In genomic region chr11:55078502-55078901, GRCm38 (mm10) we compare ENCODE assay signal across 8 mouse cellular contexts. TPM values are rescaled to one million over a fixed set of nuclear protein-coding genes. Genes with fewer than 3 reads are reported as not detected.
DNase-seq lines count a peak whose midpoint lies in the region; ATAC-seq and TF ChIP-seq lines count a peak whose summit lies in the region.

No protein-coding gene starts in this region.

- H3K9me3 ChIP-seq in heart, embryonic 14.5 days (ENCODE audit: control insufficient read depth, low read length) = peaks cover 6% of the 10 kb centered on the region
- H3K9me3 ChIP-seq in MEL (replicated peaks; ENCODE audit: insufficient read depth, low read length) = no peaks in the 10 kb centered on the region
- H3K9me3 ChIP-seq in intestine, embryonic 14.5 days (ENCODE audit: control insufficient read depth, low read length) = no peaks in the 10 kb centered on the region
- no peaks in the 10 kb centered on the region for H3K9me3 ChIP-seq in neural tube, embryonic 12.5 days

- TF ChIP-seq EP300 in MEL (IDR thresholded peaks at IDR 0.05; ENCODE audit: low read depth in 1 of 2, low read length in 2 of 2) = no peak

- no peak for TF ChIP-seq RAD21 in MEL (IDR thresholded peaks at IDR 0.05; ENCODE audit: low read depth, low read length)

- H3K4me2 ChIP-seq in heart, embryonic 14.5 days (ENCODE audit: low read length) = peak overlapping the region; percentile 84
- H3K4me2 ChIP-seq in intestine, embryonic 14.5 days (ENCODE audit: low read length) = peak overlapping the region; percentile 71
- H3K4me2 ChIP-seq in neural tube, embryonic 12.5 days (replicated peaks) = peak overlapping the region; percentile 93

- intact Hi-C loops in heart, postnatal 25 days (cut with DNase I) = no loop called here

- 44% methylated on average over 3 of the region's 3 CpGs for WGBS in heart, embryonic 14.5 days
- WGBS in intestine, embryonic 14.5 days = 69% methylated on average over 3 of the region's 3 CpGs
- WGBS in neural tube, embryonic 12.5 days = 65% methylated on average over 3 of the region's 3 CpGs

- ATAC-seq in heart, embryonic 14.5 days (ENCODE audit: insufficient number of reproducible peaks, insufficient read depth, low FRiP score, low read depth) = no peak
- ATAC-seq in intestine, embryonic 14.5 days (replicated peaks; ENCODE audit: low FRiP score, low TSS enrichment, low read depth) = no peak
- ATAC-seq in neural tube, embryonic 12.5 days (ENCODE audit: low FRiP score, low read depth) = no peak
- no peak for ATAC-seq in megakaryocyte progenitor cell, adult 5-6 weeks (replicated peaks; ENCODE audit: poor library complexity)

- no peak for TF ChIP-seq POLR2A in MEL (IDR thresholded peaks at IDR 0.05; ENCODE audit: control insufficient read depth in 1 of 2, insufficient read depth in 1 of 2, low read depth in 1 of 2, low read length in 2 of 2, poor library complexity in 1 of 2)

- H3K27me3 ChIP-seq in heart, embryonic 14.5 days (ENCODE audit: control insufficient read depth, insufficient read depth, low read length) = no peaks in the 10 kb centered on the region
- peaks cover 10 to 11% of the 10 kb centered on the region in 2 experiments for H3K27me3 ChIP-seq in MEL (ENCODE audit: control insufficient read depth in 1 of 2, insufficient read depth in 2 of 2, low read length in 2 of 2)
- 0 out of 2 replicates have a peak, but pooled peaks cover 3% of the 10 kb centered on the region for H3K27me3 ChIP-seq in intestine, embryonic 14.5 days (replicated peaks; ENCODE audit: control insufficient read depth, insufficient read depth, low read length)
- peaks cover 25% of the 10 kb centered on the region for H3K27me3 ChIP-seq in neural tube, embryonic 12.5 days (replicated peaks)

- H3K79me2 ChIP-seq in MEL (ENCODE audit: control insufficient read depth, insufficient read depth, low read length, poor library complexity) = no peaks in the 10 kb centered on the region

- H3K4me3 ChIP-seq in heart, embryonic 14.5 days (ENCODE audit: control insufficient read depth in 1 of 2, insufficient read depth in 1 of 2, low read depth in 1 of 2, low read length in 2 of 2) = peak overlapping the region in 1 of 2 experiments; percentile 51; a peak in 1 of 4 replicates
- H3K4me3 ChIP-seq in MEL (ENCODE audit: control insufficient read depth in 1 of 2, insufficient read depth in 1 of 2, low read depth in 2 of 2, low read length in 2 of 2) = peak overlapping the region in 1 of 2 experiments; percentile 41; a peak in 1 of 4 replicates
- no peak overlapping the region for H3K4me3 ChIP-seq in intestine, embryonic 14.5 days (ENCODE audit: low read depth, low read length)
- no peak overlapping the region for H3K4me3 ChIP-seq in neural tube, embryonic 12.5 days

- peaks cover 22 to 50% of the 10 kb centered on the region in 2 experiments for H3K4me1 ChIP-seq in heart, embryonic 14.5 days (ENCODE audit: control insufficient read depth in 2 of 2, insufficient read depth in 2 of 2, low read length in 2 of 2)
- no peaks in the 10 kb centered on the region; a peak in 1 of 4 replicates for H3K4me1 ChIP-seq in MEL (ENCODE audit: control insufficient read depth in 1 of 2, insufficient read depth in 2 of 2, low read length in 2 of 2)
- peaks cover 4% of the 10 kb centered on the region; the same call in 1 of the 2 replicates for H3K4me1 ChIP-seq in intestine, embryonic 14.5 days (replicated peaks; ENCODE audit: control insufficient read depth, insufficient read depth, low read length)
- H3K4me1 ChIP-seq in neural tube, embryonic 12.5 days = peaks cover 11% of the 10 kb centered on the region; the same call in 1 of the 2 replicates

- DNase-seq in heart, postnatal 25 days (ENCODE audit: low spot score) = no peak
- DNase-seq in MEL (ENCODE audit: low read depth, low spot score) = peak; percentile 25
- no peak for DNase-seq in intestine, embryonic 14.5 days (ENCODE audit: low spot score)
- DNase-seq in embryo, embryonic 11 days = no peak
- DNase-seq in cerebellum, postnatal 4 days (ENCODE audit: low spot score in 2 of 2) = no peak

- peak overlapping the region; percentile 86 for H3K9ac ChIP-seq in heart, embryonic 14.5 days (ENCODE audit: low read length)
- H3K9ac ChIP-seq in MEL (ENCODE audit: control insufficient read depth, low read depth, low read length, poor library complexity, severe bottlenecking) = peak overlapping the region; percentile 52
- H3K9ac ChIP-seq in intestine, embryonic 14.5 days (ENCODE audit: low read length) = no peak overlapping the region
- H3K9ac ChIP-seq in neural tube, embryonic 12.5 days = no peak overlapping the region

- peak overlapping the region; percentile 92 to 96 for H3K27ac ChIP-seq in heart, embryonic 14.5 days (replicated peaks in 1 of 2; ENCODE audit: control insufficient read depth in 1 of 2, insufficient read depth in 1 of 2, low read depth in 2 of 2, low read length in 2 of 2)
- no peak overlapping the region for H3K27ac ChIP-seq in MEL (ENCODE audit: control insufficient read depth, low read depth, low read length)
- no peak overlapping the region for H3K27ac ChIP-seq in intestine, embryonic 14.5 days (ENCODE audit: low read depth)
- no peak overlapping the region for H3K27ac ChIP-seq in neural tube, embryonic 12.5 days

- H3K36me3 ChIP-seq in heart, embryonic 14.5 days (ENCODE audit: control insufficient read depth, insufficient read depth, low read length) = no peaks in the 10 kb centered on the region
- no peaks in the 10 kb centered on the region for H3K36me3 ChIP-seq in MEL (ENCODE audit: control insufficient read depth in 1 of 2, insufficient read depth in 2 of 2, low read length in 2 of 2)
- H3K36me3 ChIP-seq in intestine, embryonic 14.5 days (ENCODE audit: control insufficient read depth, insufficient read depth, low read length) = no peaks in the 10 kb centered on the region
- H3K36me3 ChIP-seq in neural tube, embryonic 12.5 days = no peaks in the 10 kb centered on the region

- TF ChIP-seq CTCF in MEL (IDR thresholded peaks at IDR 0.05 in 2 of 3, conservative IDR thresholded peaks at IDR 0.05 in 1 of 3; ENCODE audit: control insufficient read depth in 1 of 3, insufficient read depth in 1 of 3, low read depth in 2 of 3, low read length in 3 of 3, poor library complexity in 1 of 3, severe bottlenecking in 1 of 3) = no peak

TF ChIP-seq in MEL, 35 proteins besides CTCF, POLR2A, EP300 and RAD21 (continues in another document):
- no peak for TF ChIP-seq ETS1 (IDR thresholded peaks at IDR 0.05; ENCODE audit: low read depth, low read length)
- no peak for TF ChIP-seq SIN3A (IDR thresholded peaks at IDR 0.05; ENCODE audit: low read length)
- no peak for TF ChIP-seq KAT2A (conservative IDR thresholded peaks at IDR 0.05; ENCODE audit: low read depth, low read length)
- no peak for TF ChIP-seq ZNF384 (IDR thresholded peaks at IDR 0.05; ENCODE audit: low read depth, low read length)
- no peak for TF ChIP-seq ZKSCAN1 (IDR thresholded peaks at IDR 0.05; ENCODE audit: low read depth, low read length)
- no peak for TF ChIP-seq JUND (IDR thresholded peaks at IDR 0.05; ENCODE audit: low read depth, low read length)
- no peak for TF ChIP-seq GATA1 (IDR thresholded peaks at IDR 0.05; ENCODE audit: low read depth, low read length)
- TF ChIP-seq MXI1 (IDR thresholded peaks at IDR 0.05; ENCODE audit: low read depth, low read length) = no peak
- no peak for TF ChIP-seq MAZ (IDR thresholded peaks at IDR 0.05; ENCODE audit: low read depth, low read length)
- no peak for TF ChIP-seq BHLHE40 (IDR thresholded peaks at IDR 0.05; ENCODE audit: borderline replicate concordance, low read depth, low read length)
- no peak for TF ChIP-seq MEF2A (IDR thresholded peaks at IDR 0.05; ENCODE audit: extremely low read depth, insufficient replicate concordance, low read depth, low read length, poor library complexity, severe bottlenecking)
- TF ChIP-seq CHD1 (IDR thresholded peaks at IDR 0.05; ENCODE audit: low read depth, low read length) = no peak
- TF ChIP-seq POLR2AphosphoS2 (IDR thresholded peaks at IDR 0.05; ENCODE audit: low read length) = no peak
- TF ChIP-seq UBTF (IDR thresholded peaks at IDR 0.05; ENCODE audit: borderline replicate concordance, insufficient read depth, low read depth, low read length) = no peak

RNA-seq across cellular contexts. Expression of gene Ccdc69, which starts 0.6 kb away (rescaled TPM):
- 25.6 and 26.7 TPM in 2 replicates for polyA plus RNA-seq in heart, embryonic 14.5 days (2014; fragmentation: Nextera tagmentation; extraction: Ambion mirVana)
- 10 to 100 TPM; 11.4 to 13.4 TPM for total RNA-seq in heart, postnatal 25 days (2021)
- 0.31 and 0.72 TPM in 2 replicates for total RNA-seq in MEL (2012; rRNA removed)
- under 1 TPM in 1 of 2 experiments, not detected in 1; 0.42 TPM for polyA plus RNA-seq in MEL (2012; ENCODE audit: insufficient read depth in 1 of 2, insufficient read length in 2 of 2, low read depth in 1 of 2, low replicate concordance in 2 of 2, missing spikeins in 1 of 2)
- 3.0 and 3.1 TPM in 2 replicates for polyA plus RNA-seq in intestine, embryonic 14.5 days (2014; fragmentation: Nextera tagmentation; extraction: Ambion mirVana)
- 0.28 and 0.41 TPM in 2 replicates for polyA plus RNA-seq in neural tube, embryonic 12.5 days (2016; fragmentation: Nextera tagmentation; extraction: Ambion mirVana)
- 23.4 and 27.3 TPM in 2 replicates for total RNA-seq in megakaryocyte progenitor cell, adult 5-6 weeks (2015)
- 19.2 and 22.9 TPM in 2 replicates for total RNA-seq in megakaryocyte progenitor cell, adult 5-6 weeks (2017)

RNA-seq across cellular contexts. Expression of gene Gm2a, which starts 19.4 kb away (rescaled TPM):
- polyA plus RNA-seq in heart, embryonic 14.5 days (2014; fragmentation: Nextera tagmentation; extraction: Ambion mirVana) = 48.2 and 55.7 TPM in 2 replicates
- 10 to 100 TPM; 10.6 to 10.9 TPM for total RNA-seq in heart, postnatal 25 days (2021)
- total RNA-seq in MEL (2012; rRNA removed) = 0.19 and 0.42 TPM in 2 replicates
- under 1 TPM in 1 of 2 experiments, not detected in 1; 0.52 TPM for polyA plus RNA-seq in MEL (2012; ENCODE audit: insufficient read depth in 1 of 2, insufficient read length in 2 of 2, low read depth in 1 of 2, low replicate concordance in 2 of 2, missing spikeins in 1 of 2)
- 23.1 and 24.9 TPM in 2 replicates for polyA plus RNA-seq in intestine, embryonic 14.5 days (2014; fragmentation: Nextera tagmentation; extraction: Ambion mirVana)
- 14.0 and 15.2 TPM in 2 replicates for polyA plus RNA-seq in neural tube, embryonic 12.5 days (2016; fragmentation: Nextera tagmentation; extraction: Ambion mirVana)
- 89.0 and 92.0 TPM in 2 replicates for total RNA-seq in megakaryocyte progenitor cell, adult 5-6 weeks (2015)
- total RNA-seq in megakaryocyte progenitor cell, adult 5-6 weeks (2017) = 53.6 and 54.6 TPM in 2 replicates

RNA-seq across cellular contexts. Expression of gene Anxa6, which starts 45.3 kb away (rescaled TPM):
- polyA plus RNA-seq in heart, embryonic 14.5 days (2014; fragmentation: Nextera tagmentation; extraction: Ambion mirVana) = 369 and 384 TPM in 2 replicates
- 100 to 1,000 TPM; 240 to 246 TPM for total RNA-seq in heart, postnatal 25 days (2021)
- 47.0 and 49.0 TPM in 2 replicates for total RNA-seq in MEL (2012; rRNA removed)
- 10 to 100 TPM in 1 of 2 experiments, not detected in 1; 49.4 TPM for polyA plus RNA-seq in MEL (2012; ENCODE audit: insufficient read depth in 1 of 2, insufficient read length in 2 of 2, low read depth in 1 of 2, low replicate concordance in 2 of 2, missing spikeins in 1 of 2)
- polyA plus RNA-seq in intestine, embryonic 14.5 days (2014; fragmentation: Nextera tagmentation; extraction: Ambion mirVana) = 327 and 365 TPM in 2 replicates
- 91.8 and 93.2 TPM in 2 replicates for polyA plus RNA-seq in neural tube, embryonic 12.5 days (2016; fragmentation: Nextera tagmentation; extraction: Ambion mirVana)
- total RNA-seq in megakaryocyte progenitor cell, adult 5-6 weeks (2015) = 35.7 and 37.4 TPM in 2 replicates
- total RNA-seq in megakaryocyte progenitor cell, adult 5-6 weeks (2017) = 63.2 and 82.4 TPM in 2 replicates

Comparison
In these comparisons a context has a peak if more than half of its experiments do, and no peak if none do; other contexts are left out.
1. H3K27ac ChIP-seq: peak in heart, embryonic 14.5 days (2 of 2); none in MEL (single experiment), intestine, embryonic 14.5 days (single experiment) and neural tube, embryonic 12.5 days (single experiment).
2. H3K9ac ChIP-seq: peak in heart, embryonic 14.5 days (single experiment) and MEL (single experiment); none in intestine, embryonic 14.5 days (single experiment) and neural tube, embryonic 12.5 days (single experiment).
3. Peak in every context shown above with its lines, with median percentiles within 50 percentile points of each other: H3K4me2 ChIP-seq.